ENCODE assay signal across 10 mouse cellular contexts in the genomic region with DNA sequence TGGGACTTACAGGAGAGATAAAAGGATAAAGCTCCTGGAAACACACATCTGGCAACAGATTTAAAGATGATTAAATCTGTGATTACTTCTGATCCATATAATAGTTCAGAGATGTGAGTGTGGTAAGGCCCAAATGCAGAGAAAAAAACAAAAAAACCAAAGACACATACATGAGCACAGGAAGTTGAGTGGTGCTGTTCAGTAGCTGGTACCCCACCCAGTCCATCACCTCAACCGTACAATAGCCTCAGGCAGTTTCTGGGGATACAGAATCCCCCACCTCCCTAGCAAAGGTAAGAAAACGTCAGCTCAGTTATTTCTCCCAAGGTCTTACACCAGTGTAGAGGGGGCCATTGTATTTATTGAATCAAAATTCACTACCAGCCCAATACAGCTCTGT. TPM values are rescaled to one million over a fixed set of nuclear protein-coding genes. Genes with fewer than 3 reads are reported as not detected.
"Had no signal": no experiment of that assay in that cellular context is flagged by ENCODE, and none has a peak within 500 bp of the region (broad histone marks: within the 10 kb centered on the region; RNA-seq: fewer than 3 reads in every experiment).

No protein-coding gene starts in this region.

- DNase-seq: kidney, adult 18-20 months; kidney, adult 9 months; kidney, postnatal 14 days; kidney, postnatal 4 days; liver, embryonic 13.5 days; lung, adult 2 months; lung, postnatal 14 days had no signal

- ATAC-seq: intestine, embryonic 16.5 days; midbrain, embryonic 16.5 days had no signal

RNA-seq across cellular contexts. Expression of a gene that starts 22.2 kb away (rescaled TPM):
- polyA plus RNA-seq: myocyte had no signal
